Mouse (Mus musculus) kidney, postnatal 10 days (tissue): ENCODE data around the gene Ankrd33b.

Experiments
- DNase-seq: peaks from one replicate; pipeline ENCODE4 v3.0.0; 2021; ENCODE audit warnings: mixed read lengths

Ankrd33b gene

GRCm38 (mm10) chr15:31337983-31338382 lies 29.5 kb downstream of the Ankrd33b start:
- DNase-seq, result no peak

- DNase-seq, result no peak
Observed at GRCm38 (mm10) chr15:31337192-31337741, 30.3 kb downstream of the Ankrd33b start.

GRCm38 (mm10) chr15:31336685-31337084 lies 30.8 kb downstream of the Ankrd33b start:
- peak; percentile 15 for DNase-seq

- DNase-seq, result no peak
Observed at GRCm38 (mm10) chr15:31334829-31335228, 32.7 kb downstream of the Ankrd33b start.

GRCm38 (mm10) chr15:31332541-31333163 lies 34.9 kb downstream of the Ankrd33b start:
- no peak for DNase-seq

- DNase-seq, result no peak
Observed at GRCm38 (mm10) chr15:31331742-31332141, 35.8 kb downstream of the Ankrd33b start.

GRCm38 (mm10) chr15:31328082-31328614 lies 39.4 kb downstream of the Ankrd33b start:
- DNase-seq, result no peak

- no peak for DNase-seq
Observed at GRCm38 (mm10) chr15:31325660-31326354, 41.7 kb downstream of the Ankrd33b start.

GRCm38 (mm10) chr15:31324551-31324950 lies 43.0 kb downstream of the Ankrd33b start:
- no peak for DNase-seq

- no peak for DNase-seq
Observed at GRCm38 (mm10) chr15:31323684-31324083, 43.8 kb downstream of the Ankrd33b start.

- peak; percentile 36 for DNase-seq
Observed at GRCm38 (mm10) chr15:31320598-31321377, 46.7 kb downstream of the Ankrd33b start.

GRCm38 (mm10) chr15:31319046-31319445 lies 48.5 kb downstream of the Ankrd33b start:
- no peak for DNase-seq

- DNase-seq, result no peak
Observed at GRCm38 (mm10) chr15:31318158-31318955, 49.2 kb downstream of the Ankrd33b start.

- no peak for DNase-seq
Observed at GRCm38 (mm10) chr15:31317056-31317805, 50.3 kb downstream of the Ankrd33b start.

GRCm38 (mm10) chr15:31315630-31316231 lies 51.8 kb downstream of the Ankrd33b start:
- peak; percentile 92 for DNase-seq

- DNase-seq, result no peak
Observed at GRCm38 (mm10) chr15:31312001-31312400, 55.5 kb downstream of the Ankrd33b start.

GRCm38 (mm10) chr15:31309526-31309925 lies 58.0 kb downstream of the Ankrd33b start:
- DNase-seq, result peak; percentile 36

- no peak for DNase-seq
Observed at GRCm38 (mm10) chr15:31306726-31307125, 60.8 kb downstream of the Ankrd33b start.

GRCm38 (mm10) chr15:31305181-31305580 lies 62.3 kb downstream of the Ankrd33b start:
- DNase-seq, result no peak

- no peak for DNase-seq
Observed at GRCm38 (mm10) chr15:31304302-31304701, 63.2 kb downstream of the Ankrd33b start.
